Mouse (Mus musculus): ENCODE results near the gene Gpat3. TPM values are rescaled to one million over a fixed set of nuclear protein-coding genes. Genes with fewer than 3 reads are reported as not detected.
A peak's percentile ranks its signal among the peaks of the same experiment; 100 is the strongest.

Gene Gpat3
- polyA plus RNA-seq, 1 experiment from 2014 or later = 0.07 TPM

DNA sequence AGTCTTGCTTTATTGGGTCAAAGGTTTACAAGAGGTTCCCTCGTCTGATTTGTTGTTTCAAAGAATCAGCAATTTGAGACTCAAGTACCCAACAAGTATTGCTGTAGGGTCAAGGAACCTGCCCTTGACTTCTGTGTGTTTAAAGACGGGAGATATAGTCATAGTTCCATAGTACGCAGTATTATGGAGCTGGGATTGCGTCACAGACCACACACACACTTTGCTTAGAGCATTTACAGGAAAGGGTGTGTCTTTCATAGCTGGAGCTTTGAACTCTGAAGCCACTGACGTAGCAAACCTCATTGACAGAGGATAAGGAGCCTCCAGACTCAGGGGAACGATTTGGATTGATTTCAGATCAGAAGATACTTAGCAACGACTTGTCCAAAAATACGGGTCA lies 70.9 kb downstream of the Gpat3 start:
- 80% methylated on average over 8 of the region's 8 CpGs for WGBS
- H3K36me3 ChIP-seq (ENCODE audit: control insufficient read depth, insufficient read depth, low read length) = no peaks in the 10 kb centered on the region
- DNase-seq (ENCODE audit: low spot score, missing footprints) = no peak
- no peak for ATAC-seq (ENCODE audit: low FRiP score)
- H3K4me2 ChIP-seq = no peak overlapping the region
- H3K27ac ChIP-seq (ENCODE audit: low read depth, low read length) = no peak overlapping the region
- H3K4me1 ChIP-seq (ENCODE audit: control insufficient read depth, insufficient read depth, low read length) = no peaks in the 10 kb centered on the region
- no peaks in the 10 kb centered on the region for H3K27me3 ChIP-seq (ENCODE audit: control insufficient read depth, insufficient read depth, low read length)
- H3K9me3 ChIP-seq (ENCODE audit: control insufficient read depth, low read length) = no peaks in the 10 kb centered on the region
- no peak overlapping the region for H3K9ac ChIP-seq (ENCODE audit: low read length)
- H3K4me3 ChIP-seq (ENCODE audit: low read depth, low read length) = no peak overlapping the region

DNA sequence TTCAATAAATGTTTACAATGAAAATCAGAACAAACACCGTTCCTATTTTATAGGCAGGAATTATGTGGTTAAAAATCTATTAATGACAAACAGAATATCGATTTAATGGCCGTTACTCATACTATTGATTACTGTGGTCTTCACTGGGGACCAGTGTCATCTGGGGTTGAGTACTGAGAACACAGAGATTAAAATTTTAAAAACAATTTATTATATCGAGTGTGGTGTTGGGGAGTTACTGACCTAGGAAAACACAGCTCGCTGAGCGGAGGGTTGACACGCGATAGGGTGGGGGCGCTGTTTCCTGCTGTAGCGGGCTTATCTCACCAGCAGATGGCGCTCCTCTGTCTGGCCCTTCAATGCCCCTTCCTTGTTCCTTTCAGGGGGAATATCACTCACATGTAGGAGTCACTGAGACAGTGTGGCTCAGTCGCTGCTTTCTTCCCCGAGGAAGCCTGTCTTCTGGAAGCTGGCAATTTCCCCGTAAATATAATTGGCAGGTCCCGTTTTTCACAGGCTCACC lies 71.8 kb downstream of the Gpat3 start:
- H3K36me3 ChIP-seq (ENCODE audit: control insufficient read depth, insufficient read depth, low read length) = no peaks in the 10 kb centered on the region
- no peaks in the 10 kb centered on the region for H3K27me3 ChIP-seq (ENCODE audit: control insufficient read depth, insufficient read depth, low read length)
- 22% methylated on average over 15 of the region's 15 CpGs for WGBS
- H3K27ac ChIP-seq (ENCODE audit: low read depth, low read length) = no peak overlapping the region
- peak; percentile 38; the same call in 1 of the 2 replicates for ATAC-seq (ENCODE audit: low FRiP score)
- H3K9me3 ChIP-seq (ENCODE audit: control insufficient read depth, low read length) = no peaks in the 10 kb centered on the region
- H3K4me1 ChIP-seq (ENCODE audit: control insufficient read depth, insufficient read depth, low read length) = no peaks in the 10 kb centered on the region
- no peak overlapping the region for H3K9ac ChIP-seq (ENCODE audit: low read length)
- no peak overlapping the region for H3K4me2 ChIP-seq
- DNase-seq (ENCODE audit: low spot score, missing footprints) = peak; percentile 97
- no peak overlapping the region for H3K4me3 ChIP-seq (ENCODE audit: low read depth, low read length)

DNA sequence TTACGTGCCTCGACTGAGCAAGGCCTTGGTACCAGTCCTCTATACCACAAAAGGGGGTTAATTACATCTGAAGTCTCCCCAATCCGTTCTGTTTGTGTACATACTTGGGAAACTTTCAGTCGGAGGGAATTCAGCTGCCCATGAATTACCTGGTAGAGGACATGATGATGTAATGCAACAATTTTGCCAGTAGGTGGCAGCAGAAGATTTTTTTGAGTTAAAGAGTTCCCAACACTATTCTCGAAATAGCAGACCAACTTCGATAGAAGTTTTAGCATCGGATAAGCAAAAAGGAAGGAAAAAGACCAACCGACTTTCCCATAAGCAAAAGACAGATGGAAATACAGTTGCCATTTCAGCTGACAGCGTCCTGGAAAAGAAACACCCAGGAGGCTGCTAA lies 73.6 kb downstream of the Gpat3 start:
- no peak overlapping the region for H3K4me3 ChIP-seq (ENCODE audit: low read depth, low read length)
- ATAC-seq (ENCODE audit: low FRiP score) = no peak
- H3K9me3 ChIP-seq (ENCODE audit: control insufficient read depth, low read length) = no peaks in the 10 kb centered on the region
- no peak overlapping the region for H3K9ac ChIP-seq (ENCODE audit: low read length)
- H3K27ac ChIP-seq (ENCODE audit: low read depth, low read length) = no peak overlapping the region
- no peaks in the 10 kb centered on the region for H3K36me3 ChIP-seq (ENCODE audit: control insufficient read depth, insufficient read depth, low read length)
- H3K27me3 ChIP-seq (ENCODE audit: control insufficient read depth, insufficient read depth, low read length) = no peaks in the 10 kb centered on the region
- WGBS = 28% methylated on average over 9 of the region's 9 CpGs
- H3K4me2 ChIP-seq = no peak overlapping the region
- DNase-seq (ENCODE audit: low spot score, missing footprints) = peak; percentile 95
- H3K4me1 ChIP-seq (ENCODE audit: control insufficient read depth, insufficient read depth, low read length) = no peaks in the 10 kb centered on the region

DNA sequence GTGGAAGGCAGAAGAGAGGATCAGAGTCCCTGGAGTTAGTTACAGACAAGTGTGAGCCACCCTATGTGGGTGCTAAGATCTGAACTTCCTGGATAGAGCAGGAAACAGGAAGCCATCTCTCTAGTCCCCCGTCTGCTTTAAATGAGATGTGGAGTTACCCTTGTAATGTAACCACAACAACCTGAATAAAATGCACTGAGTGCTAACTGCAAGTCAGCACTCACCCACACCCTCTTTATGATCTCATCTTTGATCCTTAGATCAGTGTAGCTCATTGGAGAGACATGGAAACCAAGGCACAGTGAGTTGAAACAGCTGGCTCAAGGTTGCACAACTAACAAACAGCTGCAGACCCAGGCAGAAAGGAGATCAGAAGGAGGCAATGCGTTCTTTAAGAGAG lies 84.2 kb downstream of the Gpat3 start:
- no peak for ATAC-seq (ENCODE audit: low FRiP score)
- 83% methylated on average over 2 of the region's 2 CpGs for WGBS
- DNase-seq (ENCODE audit: low spot score, missing footprints) = no peak
- H3K4me3 ChIP-seq (ENCODE audit: low read depth, low read length) = no peak overlapping the region
- H3K4me1 ChIP-seq (ENCODE audit: control insufficient read depth, insufficient read depth, low read length) = no peaks in the 10 kb centered on the region
- H3K36me3 ChIP-seq (ENCODE audit: control insufficient read depth, insufficient read depth, low read length) = no peaks in the 10 kb centered on the region
- H3K27ac ChIP-seq (ENCODE audit: low read depth, low read length) = no peak overlapping the region
- H3K27me3 ChIP-seq (ENCODE audit: control insufficient read depth, insufficient read depth, low read length) = no peaks in the 10 kb centered on the region
- no peaks in the 10 kb centered on the region for H3K9me3 ChIP-seq (ENCODE audit: control insufficient read depth, low read length)
- H3K9ac ChIP-seq (ENCODE audit: low read length) = no peak overlapping the region
- no peak overlapping the region for H3K4me2 ChIP-seq

DNA sequence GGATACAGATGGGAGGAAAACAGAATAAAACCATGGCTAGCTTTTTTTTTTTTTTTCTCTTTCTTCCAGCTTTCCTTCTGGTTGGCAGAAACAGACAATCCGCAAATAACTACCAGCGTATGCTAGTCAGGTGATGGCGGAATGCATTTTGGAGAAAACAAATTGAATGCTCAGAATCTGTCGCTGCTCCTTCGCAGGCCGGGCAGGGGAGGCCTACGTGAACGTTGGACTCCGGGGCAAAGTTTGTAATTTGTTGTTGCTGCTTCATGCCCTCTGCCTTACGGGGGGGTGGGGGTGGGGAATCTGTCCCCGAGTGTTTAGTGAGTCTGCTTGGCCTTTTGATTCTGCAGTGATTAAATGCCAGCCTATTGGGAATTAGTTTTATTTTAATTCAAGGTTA lies 98.2 kb downstream of the Gpat3 start:
- H3K4me3 ChIP-seq (ENCODE audit: low read depth, low read length) = no peak overlapping the region
- WGBS = 70% methylated on average over 11 of the region's 11 CpGs
- no peaks in the 10 kb centered on the region for H3K4me1 ChIP-seq (ENCODE audit: control insufficient read depth, insufficient read depth, low read length)
- H3K36me3 ChIP-seq (ENCODE audit: control insufficient read depth, insufficient read depth, low read length) = no peaks in the 10 kb centered on the region
- DNase-seq (ENCODE audit: low spot score, missing footprints) (no peak), ATAC-seq (ENCODE audit: low FRiP score) (no peak)
- H3K27ac ChIP-seq (ENCODE audit: low read depth, low read length) = no peak overlapping the region
- no peak overlapping the region for H3K9ac ChIP-seq (ENCODE audit: low read length)
- no peaks in the 10 kb centered on the region for H3K27me3 ChIP-seq (ENCODE audit: control insufficient read depth, insufficient read depth, low read length)
- no peaks in the 10 kb centered on the region for H3K9me3 ChIP-seq (ENCODE audit: control insufficient read depth, low read length)
- no peak overlapping the region for H3K4me2 ChIP-seq

DNA sequence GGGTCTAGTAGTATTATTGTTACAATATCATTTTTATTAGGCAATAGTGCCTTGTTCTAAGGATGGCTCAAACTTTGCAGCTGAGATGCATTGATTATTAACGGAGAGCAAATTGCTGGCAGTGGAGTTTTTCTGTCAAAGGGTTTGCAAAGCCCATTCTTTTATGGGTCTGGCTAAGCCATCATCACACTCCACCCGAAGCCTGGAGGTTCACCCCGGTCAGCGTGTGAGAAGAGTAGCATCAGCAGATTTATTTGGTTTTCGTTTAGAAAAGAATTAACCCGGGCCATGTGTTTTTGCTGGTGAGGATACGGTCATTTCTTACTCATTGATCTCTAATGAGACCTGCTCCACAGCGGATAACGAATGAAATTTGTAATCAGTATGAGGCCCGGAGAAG lies 99.8 kb downstream of the Gpat3 start:
- WGBS = 90% methylated on average over 10 of the region's 10 CpGs
- Histone ChIP-seq H3K4me3 (ENCODE audit: low read depth, low read length) (no peak overlapping the region), H3K36me3 (ENCODE audit: control insufficient read depth, insufficient read depth, low read length) (no peaks in the 10 kb centered on the region), H3K9me3 (ENCODE audit: control insufficient read depth, low read length) (no peaks in the 10 kb centered on the region), H3K9ac (ENCODE audit: low read length) (no peak overlapping the region), H3K4me2 (no peak overlapping the region), H3K27me3 (ENCODE audit: control insufficient read depth, insufficient read depth, low read length) (no peaks in the 10 kb centered on the region), H3K27ac (ENCODE audit: low read depth, low read length) (no peak overlapping the region), H3K4me1 (ENCODE audit: control insufficient read depth, insufficient read depth, low read length) (no peaks in the 10 kb centered on the region)
- no peak for DNase-seq (ENCODE audit: low spot score, missing footprints)
- ATAC-seq (ENCODE audit: low FRiP score) = no peak

Other genes with a start within 250 kb of the Gpat3 start
- gene Coq2, start 170.6 kb upstream of the Gpat3 start, polyA plus RNA-seq (2014; fragmentation: Nextera tagmentation; extraction: Ambion mirVana) = 50.8 and 59.4 TPM in 2 replicates
- 1.2 and 1.3 TPM in 2 replicates for gene Hpse, start 126.0 kb upstream of the Gpat3 start, polyA plus RNA-seq (2014; fragmentation: Nextera tagmentation; extraction: Ambion mirVana)
- gene Helq, start 47.1 kb upstream of the Gpat3 start, polyA plus RNA-seq (2014; fragmentation: Nextera tagmentation; extraction: Ambion mirVana) = 17.6 and 22.4 TPM in 2 replicates
- gene Mrps18c, start 47.1 kb upstream of the Gpat3 start, polyA plus RNA-seq (2014; fragmentation: Nextera tagmentation; extraction: Ambion mirVana) = 167 and 178 TPM in 2 replicates
- 23.3 and 28.9 TPM in 2 replicates for gene Abraxas1, start 24.7 kb upstream of the Gpat3 start, polyA plus RNA-seq (2014; fragmentation: Nextera tagmentation; extraction: Ambion mirVana)

All from midbrain, embryonic 11.5 days (tissue).